Mouse (Mus musculus): ENCODE measurements around the gene Tor1b.

DNA sequence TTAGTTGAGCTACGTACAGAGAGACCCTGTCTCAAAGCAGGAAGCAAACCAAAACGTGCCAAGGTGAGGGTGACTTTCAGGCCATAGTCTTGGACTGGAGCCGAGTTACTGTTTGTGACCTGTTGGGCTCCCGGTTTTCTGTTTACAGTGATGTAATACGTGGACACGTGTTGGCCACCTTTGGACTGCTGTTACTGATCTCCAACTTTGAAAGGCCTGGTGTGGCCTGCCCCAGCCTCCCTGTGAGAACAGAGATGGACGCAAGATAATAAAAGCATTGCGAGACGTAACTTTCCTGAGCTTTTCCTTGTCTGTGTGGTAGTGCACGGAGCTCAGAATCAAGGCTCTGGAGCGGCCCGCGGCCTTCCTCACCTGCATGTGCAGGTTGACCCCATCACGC, 6.0 kb downstream of the Tor1b start:
- TF ChIP-seq USF1 (IDR thresholded peaks at IDR 0.05; ENCODE audit: low read depth) (no peak), CTCF (IDR thresholded peaks at IDR 0.05; ENCODE audit: control insufficient read depth, insufficient read depth, insufficient read length) (no peak), MYOG (IDR thresholded peaks at IDR 0.05; ENCODE audit: control insufficient read depth, extremely low read depth, insufficient read length) (no peak), CEBPB (IDR thresholded peaks at IDR 0.05; ENCODE audit: low read depth) (no peak)
